Comparison of ENCODE assay signal across 16 mouse cellular contexts in genomic region chr5:117694632-117695031, GRCm38 (mm10).
"Had no signal": no experiment of that assay in that cellular context is flagged by ENCODE, and none has a peak within 500 bp of the region (broad histone marks: within the 10 kb centered on the region; RNA-seq: fewer than 3 reads in every experiment).

No protein-coding gene starts in this region.

- H3K9ac ChIP-seq: hindbrain, embryonic 13.5 days; limb, embryonic 15.5 days; liver, embryonic 12.5 days; midbrain, embryonic 15.5 days; neural tube, embryonic 12.5 days had no signal

- H3K4me2 ChIP-seq: hindbrain, embryonic 13.5 days; limb, embryonic 15.5 days; liver, embryonic 12.5 days; midbrain, embryonic 15.5 days; neural tube, embryonic 12.5 days had no signal

- H3K36me3 ChIP-seq: hindbrain, embryonic 13.5 days; limb, embryonic 15.5 days; liver, embryonic 12.5 days; midbrain, embryonic 10.5 days; midbrain, embryonic 15.5 days; neural tube, embryonic 12.5 days had no signal

- ATAC-seq: hindbrain, postnatal 0 days; liver, embryonic 12.5 days; lung, postnatal 0 days; midbrain, embryonic 15.5 days had no signal

- DNase-seq: kidney, adult 11 months; kidney, postnatal 36 days; layer of hippocampus, adult 9-11 months; layer of hippocampus, postnatal 36 days; lung, postnatal 36 days; right cerebral cortex, postnatal 4 days; spleen, adult 18-20 months; thymus, postnatal 36 days had no signal

- H3K9me3 ChIP-seq: hindbrain, embryonic 13.5 days; limb, embryonic 15.5 days; midbrain, embryonic 10.5 days; midbrain, embryonic 15.5 days; neural tube, embryonic 12.5 days had no signal

- H3K27me3 ChIP-seq: limb, embryonic 15.5 days; liver, embryonic 12.5 days; midbrain, embryonic 15.5 days; neural tube, embryonic 12.5 days had no signal

- H3K4me1 ChIP-seq: limb, embryonic 15.5 days; liver, embryonic 12.5 days; neural tube, embryonic 12.5 days had no signal

- H3K27ac ChIP-seq: hindbrain, embryonic 13.5 days; hindbrain, postnatal 0 days; limb, embryonic 15.5 days; liver, embryonic 12.5 days; midbrain, embryonic 15.5 days; neural tube, embryonic 12.5 days had no signal

- H3K4me3 ChIP-seq: hindbrain, embryonic 13.5 days; limb, embryonic 15.5 days; liver, embryonic 12.5 days; midbrain, embryonic 10.5 days; midbrain, embryonic 15.5 days; neural tube, embryonic 12.5 days had no signal
